Mouse (Mus musculus): ENCODE data around the gene Ston2.

DNA sequence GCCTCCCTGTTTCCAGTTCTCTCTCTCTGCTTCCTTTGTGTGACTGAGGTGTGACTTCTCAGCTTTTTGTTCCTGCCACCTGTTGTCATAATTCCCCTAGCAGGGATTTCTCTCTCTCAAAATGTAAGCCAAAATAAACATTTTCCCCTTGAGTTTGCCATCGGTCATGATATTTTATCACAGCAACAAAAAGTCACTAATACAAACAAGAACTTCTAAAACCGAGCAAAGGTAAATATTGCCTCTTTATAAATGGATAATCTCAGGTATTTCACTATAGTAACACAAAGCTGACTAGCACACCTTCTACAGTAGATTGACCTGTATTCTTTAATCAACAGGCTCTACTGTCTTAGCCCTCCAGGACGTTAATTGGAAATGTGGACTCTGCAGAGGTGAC is 95.2 kb downstream of the Ston2 start:
- TF ChIP-seq POLR2A (IDR thresholded peaks at IDR 0.05; ENCODE audit: insufficient read length, low read depth) (no peak), USF1 (IDR thresholded peaks at IDR 0.05; ENCODE audit: low read depth) (no peak)
